Mouse (Mus musculus) E14TG2a.4 (cell line): Measurements from ENCODE around the gene Tmem258.

Experiments used
- CTCF ChIP-seq: conservative IDR thresholded peaks from 2 replicates; pipeline ENCODE4 v1.5.1; 2014; ENCODE audit warnings: low read length
- POU5F1 ChIP-seq: IDR thresholded peaks from 2 replicates; pipeline ENCODE4 v1.6.1; 2014; ENCODE audit warnings: low read length, borderline replicate concordance

GRCm38 (mm10) chr19:10181225-10181624 lies 22.6 kb upstream of the Tmem258 start:
- TF ChIP-seq CTCF, result no peak
- no peak for TF ChIP-seq POU5F1
